Mouse (Mus musculus): Measurements from ENCODE around the gene Cox6a1. TPM values are rescaled to one million over a fixed set of nuclear protein-coding genes. Genes with fewer than 3 reads are reported as not detected.

Gene Cox6a1
- 183 to 211 TPM (median 197 TPM) in 4 replicates for total RNA-seq (2023)

GRCm38 (mm10) chr5:115348546-115349224 is at the start of gene Cox6a1:
Gene Cox6a1, minus strand, starts transcription at chr5:115348981.

GRCm38 (mm10) chr5:115340577-115341313 is 8.0 kb downstream of the Cox6a1 start, which contains the start of the genes Gatc and Triap1:
Gene Gatc, minus strand, starts transcription at chr5:115341178.
Gene Triap1, plus strand, starts transcription at chr5:115341225.

GRCm38 (mm10) chr5:115326875-115327609 is 21.7 kb downstream of the Cox6a1 start, which contains the start of gene Srsf9:
Gene Srsf9, plus strand, starts transcription at chr5:115327177.

GRCm38 (mm10) chr5:115300792-115301614 is 47.8 kb downstream of the Cox6a1 start, which contains the start of gene Dynll1:
Gene Dynll1, minus strand, starts transcription at chr5:115300999.

Other genes starting within 250 kb of the Cox6a1 start
- gene Acads, start 229.6 kb downstream of the Cox6a1 start, total RNA-seq (2023): 16.6 to 22.9 TPM (median 18.8 TPM) in 4 replicates
- gene Unc119b, start 214.0 kb downstream of the Cox6a1 start, total RNA-seq (2023): 33.6 to 38.2 TPM (median 36.3 TPM) in 4 replicates
- gene Mlec, start 190.8 kb downstream of the Cox6a1 start, total RNA-seq (2023): 74.1 to 89.1 TPM (median 75.2 TPM) in 4 replicates
- 0.29 to 0.79 TPM in 2 of 4 replicates, not detected in the others for gene Cabp1, start 154.6 kb downstream of the Cox6a1 start, total RNA-seq (2023)
- 36.4 to 44.0 TPM (median 37.7 TPM) in 4 replicates for gene Pop5, start 113.1 kb downstream of the Cox6a1 start, total RNA-seq (2023)
- gene Rnf10, start 76.1 kb downstream of the Cox6a1 start, total RNA-seq (2023): 134 to 148 TPM (median 145 TPM) in 4 replicates
- gene Coq5, start 69.3 kb downstream of the Cox6a1 start, total RNA-seq (2023): 25.8 to 33.2 TPM (median 27.6 TPM) in 4 replicates
- 249 to 290 TPM (median 276 TPM) in 4 replicates for gene Dynll1, start 48.0 kb downstream of the Cox6a1 start, total RNA-seq (2023)
- 66.4 to 73.2 TPM (median 69.7 TPM) in 4 replicates for gene Srsf9, start 21.8 kb downstream of the Cox6a1 start, total RNA-seq (2023)
- gene Gatc, start 7.8 kb downstream of the Cox6a1 start, total RNA-seq (2023): 7.9 to 10.5 TPM (median 9.3 TPM) in 4 replicates
- 15.3 to 20.9 TPM (median 19.2 TPM) in 4 replicates for gene Triap1, start 7.8 kb downstream of the Cox6a1 start, total RNA-seq (2023)
- gene Msi1, start 80.6 kb upstream of the Cox6a1 start, total RNA-seq (2023): not detected in 4 replicates
- gene Pla2g1b, start 117.3 kb upstream of the Cox6a1 start, total RNA-seq (2023): not detected in 4 replicates
- gene Sirt4, start 135.7 kb upstream of the Cox6a1 start, total RNA-seq (2023): 13.4 to 17.4 TPM (median 14.4 TPM) in 4 replicates
- gene Pxn, start 157.7 kb upstream of the Cox6a1 start, total RNA-seq (2023): 69.9 to 83.9 TPM (median 79.3 TPM) in 4 replicates
- gene Rplp0, start 210.5 kb upstream of the Cox6a1 start, total RNA-seq (2023): 1,427 to 1,461 TPM (median 1,435 TPM) in 4 replicates
- 104 to 115 TPM (median 110 TPM) in 4 replicates for gene Gcn1l1, start 216.3 kb upstream of the Cox6a1 start, total RNA-seq (2023)

All from B cell, adult 62 days (primary cell).